Mouse (Mus musculus) forebrain, embryonic 11.5 days (tissue): ENCODE results near the gene Lhcgr. TPM values are rescaled to one million over a fixed set of nuclear protein-coding genes. Genes with fewer than 3 reads are reported as not detected.

Source experiments
- ATAC-seq: fragments of 200-750 bp; cut with Nextera tagmentation; replicated peaks from 2 replicates; pipeline ENCODE4 v1.8.0; 2017; ENCODE audit warnings: moderate TSS enrichment; ENCODE audit not compliant: low FRiP score
- DNase-seq: peaks from one replicate; pipeline ENCODE4 v3.0.0-alpha.2; 2017; ENCODE audit warnings: low spot score
- H3K27ac ChIP-seq: fragments of 300-500 bp; sonication (generic); 2 replicates; pipeline ENCODE4 v1.5.1; 2014; ENCODE audit warnings: low read depth, low read length
- H3K27me3 ChIP-seq: fragments of 300-500 bp; sonication (generic); 2 replicates; pipeline ENCODE4 v1.6.1; 2014; ENCODE audit warnings: mild to moderate bottlenecking, low read length, mixed read lengths; ENCODE audit not compliant: control insufficient read depth, insufficient read depth
- H3K36me3 ChIP-seq: fragments of 300-500 bp; sonication (generic); 2 replicates; pipeline ENCODE4 v1.6.1; 2014; ENCODE audit warnings: mild to moderate bottlenecking, low read length, moderate library complexity, mixed read lengths; ENCODE audit not compliant: control insufficient read depth, insufficient read depth
- H3K4me1 ChIP-seq: fragments of 300-500 bp; sonication (generic); replicated peaks from 2 replicates; pipeline ENCODE4 v1.6.1; 2014; ENCODE audit warnings: low read length, mixed read lengths; ENCODE audit not compliant: control insufficient read depth, insufficient read depth
- H3K4me2 ChIP-seq: fragments of 300-500 bp; sonication (generic); 2 replicates; pipeline ENCODE4 v1.6.1; 2014; ENCODE audit warnings: low read depth, mild to moderate bottlenecking, low read length, moderate library complexity, mixed read lengths; ENCODE audit not compliant: severe bottlenecking
- H3K4me3 ChIP-seq: fragments of 300-500 bp; sonication (generic); 2 replicates; pipeline ENCODE4 v1.5.1; 2014; ENCODE audit warnings: low read depth, low read length
- H3K9ac ChIP-seq: fragments of 300-500 bp; sonication (generic); 2 replicates; pipeline ENCODE4 v1.6.1; 2014; ENCODE audit warnings: low read length
- H3K9me3 ChIP-seq: fragments of 300-500 bp; sonication (generic); 2 replicates; pipeline ENCODE4 v1.6.1; 2016; ENCODE audit warnings: low read length, mixed read lengths; ENCODE audit not compliant: control insufficient read depth
- WGBS: fragments of 180-500 bp; shearing (Covaris S2); extraction: QIAGEN DNeasy Blood & Tissue Kit; methylation state at CpG from one replicate; pipeline ENCODE4 v1.1.7; 2014; 5-methylcytosine and 5-hydroxymethylcytosine counted together
- polyA plus RNA-seq: library from polyadenylated mRNA; unstranded; fragments of >200 nt; fragmentation: Nextera tagmentation; extraction: Ambion mirVana; gene quantifications from 2 replicates; pipeline ENCODE4 v1.2.1, GENCODE M21; 2014

Gene Lhcgr
- polyA plus RNA-seq, 1 experiment from 2014 or later, result 0.20 TPM

- DNase-seq, result no peak
- H3K27ac ChIP-seq, result no peak overlapping the region
- no peak overlapping the region for H3K9ac ChIP-seq
- WGBS, result 16% methylated on average over 9 of the region's 9 CpGs
- H3K36me3 ChIP-seq, result no peaks in the 10 kb centered on the region
- H3K4me3 ChIP-seq, result no peak overlapping the region
- peak; percentile 62 for ATAC-seq
- peaks cover 13% of the 10 kb centered on the region; the same call in 1 of the 2 replicates for H3K4me1 ChIP-seq
- no peaks in the 10 kb centered on the region for H3K9me3 ChIP-seq
- no peak overlapping the region for H3K4me2 ChIP-seq
- peaks cover 73% of the 10 kb centered on the region for H3K27me3 ChIP-seq
Observed at GRCm38 (mm10) chr17:88758003-88758437, 33.8 kb downstream of the Lhcgr start.

GRCm38 (mm10) chr17:88755776-88756175 is 36.0 kb downstream of the Lhcgr start:
- H3K4me1 ChIP-seq, result peaks cover 10% of the 10 kb centered on the region; the same call in 1 of the 2 replicates
- H3K4me3 ChIP-seq, result no peak overlapping the region
- H3K4me2 ChIP-seq, result no peak overlapping the region
- 79% methylated on average over 6 of the region's 6 CpGs for WGBS
- H3K36me3 ChIP-seq, result no peaks in the 10 kb centered on the region
- no peak for ATAC-seq
- H3K27me3 ChIP-seq, result peaks cover 53% of the 10 kb centered on the region
- no peak overlapping the region for H3K27ac ChIP-seq
- no peak overlapping the region for H3K9ac ChIP-seq
- DNase-seq, result no peak
- H3K9me3 ChIP-seq, result no peaks in the 10 kb centered on the region

GRCm38 (mm10) chr17:88753472-88753857 is 38.3 kb downstream of the Lhcgr start:
- peaks cover 12% of the 10 kb centered on the region; the same call in 1 of the 2 replicates for H3K4me1 ChIP-seq
- no peak for ATAC-seq
- no peaks in the 10 kb centered on the region for H3K36me3 ChIP-seq
- no peak for DNase-seq
- no peak overlapping the region for H3K9ac ChIP-seq
- 57% methylated on average over 12 of the region's 12 CpGs for WGBS
- no peak overlapping the region for H3K27ac ChIP-seq
- H3K4me2 ChIP-seq, result no peak overlapping the region
- no peaks in the 10 kb centered on the region for H3K9me3 ChIP-seq
- peaks cover 33% of the 10 kb centered on the region for H3K27me3 ChIP-seq
- H3K4me3 ChIP-seq, result no peak overlapping the region

- ATAC-seq (peak; percentile 49), DNase-seq (no peak)
- Histone ChIP-seq H3K4me2 (no peak overlapping the region), H3K4me1 (peaks cover 8% of the 10 kb centered on the region; the same call in 1 of the 2 replicates), H3K9me3 (no peaks in the 10 kb centered on the region), H3K27me3 (peaks cover 32% of the 10 kb centered on the region), H3K36me3 (no peaks in the 10 kb centered on the region), H3K4me3 (no peak overlapping the region), H3K9ac (no peak overlapping the region), H3K27ac (no peak overlapping the region)
- WGBS, result 8% methylated on average over 17 of the region's 17 CpGs
Observed at GRCm38 (mm10) chr17:88752827-88753471, 38.8 kb downstream of the Lhcgr start.

- ATAC-seq (no peak), DNase-seq (no peak)
- H3K36me3 ChIP-seq, result no peaks in the 10 kb centered on the region
- no peak overlapping the region for H3K9ac ChIP-seq
- 67% methylated on average over 8 of the region's 8 CpGs for WGBS
- H3K9me3 ChIP-seq, result no peaks in the 10 kb centered on the region
- H3K4me1 ChIP-seq, result peaks cover 8% of the 10 kb centered on the region; the same call in 1 of the 2 replicates
- H3K27ac ChIP-seq, result no peak overlapping the region
- no peak overlapping the region for H3K4me3 ChIP-seq
- H3K27me3 ChIP-seq, result peaks cover 12% of the 10 kb centered on the region
- no peak overlapping the region for H3K4me2 ChIP-seq
Observed at GRCm38 (mm10) chr17:88749646-88750045, 42.1 kb downstream of the Lhcgr start.

- no peak overlapping the region for H3K9ac ChIP-seq
- peak; percentile 54 for DNase-seq
Observed at GRCm38 (mm10) chr17:88706231-88706649, 85.5 kb downstream of the Lhcgr start.

GRCm38 (mm10) chr17:88703112-88703511 is 88.7 kb downstream of the Lhcgr start:
- Histone ChIP-seq H3K27ac (no peak overlapping the region), H3K9ac (no peak overlapping the region), H3K9me3 (no peaks in the 10 kb centered on the region), H3K4me2 (no peak overlapping the region), H3K4me3 (no peak overlapping the region), H3K36me3 (no peaks in the 10 kb centered on the region), H3K27me3 (no peaks in the 10 kb centered on the region), H3K4me1 (peaks cover 3% of the 10 kb centered on the region; the same call in 1 of the 2 replicates)
- WGBS, result 42% methylated on average over 4 of the region's 4 CpGs
- ATAC-seq (no peak), DNase-seq (no peak)

More at GRCm38 (mm10) chr17:88706231-88706649, 85.5 kb downstream of the Lhcgr start:
- H3K4me3 ChIP-seq, result no peak overlapping the region
- H3K36me3 ChIP-seq, result no peaks in the 10 kb centered on the region
- H3K4me1 ChIP-seq, result peaks cover 3% of the 10 kb centered on the region; the same call in 1 of the 2 replicates
- no peak overlapping the region for H3K4me2 ChIP-seq
- no peak overlapping the region for H3K27ac ChIP-seq
- 23% methylated on average over 8 of the region's 8 CpGs for WGBS
- ATAC-seq, result peak; percentile 74
- H3K27me3 ChIP-seq, result no peaks in the 10 kb centered on the region
- no peaks in the 10 kb centered on the region for H3K9me3 ChIP-seq

- no peak for ATAC-seq
Observed at GRCm38 (mm10) chr17:88702345-88702744, 89.4 kb downstream of the Lhcgr start.

GRCm38 (mm10) chr17:88700901-88701300 is 90.9 kb downstream of the Lhcgr start:
- Histone ChIP-seq H3K4me3 (no peak overlapping the region), H3K4me1 (no peaks in the 10 kb centered on the region), H3K27ac (no peak overlapping the region), H3K9ac (no peak overlapping the region), H3K36me3 (no peaks in the 10 kb centered on the region), H3K4me2 (no peak overlapping the region), H3K9me3 (no peaks in the 10 kb centered on the region), H3K27me3 (no peaks in the 10 kb centered on the region)
- DNase-seq (no peak), ATAC-seq (no peak)

More at GRCm38 (mm10) chr17:88702345-88702744, 89.4 kb downstream of the Lhcgr start:
- no peaks in the 10 kb centered on the region for H3K9me3 ChIP-seq
- H3K27me3 ChIP-seq, result no peaks in the 10 kb centered on the region
- H3K9ac ChIP-seq, result no peak overlapping the region
- WGBS, result 57% methylated on average over 6 of the region's 6 CpGs
- H3K4me3 ChIP-seq, result no peak overlapping the region
- no peak overlapping the region for H3K27ac ChIP-seq
- H3K4me1 ChIP-seq, result peaks cover 3% of the 10 kb centered on the region; the same call in 1 of the 2 replicates
- DNase-seq, result no peak
- no peaks in the 10 kb centered on the region for H3K36me3 ChIP-seq
- no peak overlapping the region for H3K4me2 ChIP-seq
